Mouse (Mus musculus) thymus, adult 2 months (tissue): ENCODE data around the gene Mfsd12.

ENCODE experiments used
- CTCF ChIP-seq: fragments of 200-500 bp; IDR thresholded peaks from 2 replicates; pipeline ENCODE4 v1.5.1; 2012; ENCODE audit warnings: mild to moderate bottlenecking, control low read depth, low read length, moderate library complexity, borderline replicate concordance; ENCODE audit not compliant: control insufficient read depth, poor library complexity, insufficient read depth; ENCODE audit errors: extremely low read depth
- POLR2A ChIP-seq: fragments of 200-500 bp; IDR thresholded peaks from 2 replicates; pipeline ENCODE4 v1.6.1; 2012; ENCODE audit warnings: mild to moderate bottlenecking, low read length, control low read depth, moderate library complexity; ENCODE audit not compliant: control insufficient read depth, poor library complexity, insufficient read depth; ENCODE audit errors: extremely low read depth

DNA sequence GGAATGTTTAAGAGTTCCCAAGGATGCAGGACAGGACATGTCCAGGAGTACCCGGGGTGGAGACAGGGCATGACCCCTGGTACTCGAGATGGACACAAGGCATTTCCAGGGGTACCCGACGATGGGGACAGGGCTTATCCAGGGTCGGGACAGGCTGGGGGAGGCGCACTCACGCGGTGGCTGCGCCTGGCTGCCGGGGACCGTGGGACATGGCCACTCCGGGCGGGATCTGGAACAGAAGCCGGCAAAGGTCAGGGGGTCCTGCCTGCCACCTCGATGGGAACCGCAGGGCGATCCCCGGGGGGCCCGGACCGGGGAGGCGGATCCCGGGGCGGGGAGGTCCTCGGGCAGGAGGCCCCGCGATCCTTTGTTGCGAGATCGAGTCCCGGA is 7.3 kb upstream of the Mfsd12 start:
- TF ChIP-seq POLR2A (no peak), CTCF (no peak)
